In genomic region chr17:57259742-57260141, GRCm38 (mm10) we compare ENCODE assay signal across 12 mouse cellular contexts. TPM values are rescaled to one million over a fixed set of nuclear protein-coding genes. Genes with fewer than 3 reads are reported as not detected.
DNase-seq lines count a peak whose midpoint lies in the region; ATAC-seq and TF ChIP-seq lines count a peak whose summit lies in the region.
"Had no signal": no experiment of that assay in that cellular context is flagged by ENCODE, and none has a peak within 500 bp of the region (broad histone marks: within the 10 kb centered on the region; RNA-seq: fewer than 3 reads in every experiment).

No protein-coding gene starts in this region.

- no peak for TF ChIP-seq POLR2A in cerebellum, adult 2 months (IDR thresholded peaks at IDR 0.05; ENCODE audit: borderline replicate concordance, insufficient read depth, low read length)

- H3K4me1 ChIP-seq in cerebellum, adult 2 months (ENCODE audit: control insufficient read depth, insufficient read depth, low read length): no peaks in the 10 kb centered on the region

- intact Hi-C loops in left cerebral cortex, postnatal 36 days (cut with DNase I): no loop called here
- intact Hi-C loops in heart, postnatal 10 days (cut with DNase I): no loop called here

- no peak for TF ChIP-seq CTCF in cerebellum, adult 2 months (IDR thresholded peaks at IDR 0.05; ENCODE audit: borderline replicate concordance, insufficient read depth, low read depth, low read length)

- ATAC-seq in frontal cortex, adult (ENCODE audit: low TSS enrichment): peak; percentile 73
- ATAC-seq: liver, postnatal 0 days had no signal

- H3K4me3 ChIP-seq in cerebellum, adult 2 months (replicated peaks; ENCODE audit: insufficient read depth, low read depth, low read length): no peak overlapping the region
- H3K4me3 ChIP-seq: embryonic facial prominence, embryonic 10.5 days; kidney, embryonic 15.5 days had no signal

- H3K27ac ChIP-seq in cerebellum, adult 2 months (ENCODE audit: insufficient read depth, low read length): no peak overlapping the region
- H3K27ac ChIP-seq: embryonic facial prominence, embryonic 10.5 days; kidney, embryonic 15.5 days had no signal

- 74% methylated on average over 8 of the region's 8 CpGs for WGBS in cerebellum, adult 2 months

- DNase-seq in frontal cortex, postnatal 14 days (ENCODE audit: low spot score in 2 of 2): no peak
- DNase-seq in left cerebral cortex, postnatal 36 days (ENCODE audit: low spot score in 2 of 2): peak; percentile 23 to 27
- DNase-seq in left cerebral cortex, adult 8-10 months (ENCODE audit: low spot score in 2 of 2): no peak
- peak; percentile 64 for DNase-seq in adipocyte (ENCODE audit: low spot score)
- peak; percentile 71 to 80 for DNase-seq in heart, postnatal 10 days
- DNase-seq in embryo, embryonic 10 days (ENCODE audit: low spot score): no peak
- no peak for DNase-seq in cerebellum, adult 2 months
- DNase-seq: cerebellum, adult 9-11 months; liver, postnatal 0 days had no signal

- no peaks in the 10 kb centered on the region for H3K27me3 ChIP-seq in cerebellum, adult 2 months (ENCODE audit: control insufficient read depth, insufficient read depth, low read length)
- H3K27me3 ChIP-seq: kidney, embryonic 15.5 days had no signal

RNA-seq across cellular contexts. Expression of gene Trip10, which starts 10.5 kb away (rescaled TPM):
- total RNA-seq in left cerebral cortex, postnatal 36 days (2021): 1 to 10 TPM; 5.3 to 9.2 TPM
- 1 to 10 TPM; 6.9 to 9.1 (median 8.1) TPM for total RNA-seq in left cerebral cortex, adult 8-10 months (2022)
- 10 to 100 TPM; 57.8 to 72.1 TPM for total RNA-seq in heart, postnatal 10 days (2021)
- polyA plus RNA-seq in cerebellum, adult 2 months (2012; rRNA removed): 8.5 and 10.1 TPM in 2 replicates

RNA-seq across cellular contexts. Expression of gene Gpr108, which starts 11.5 kb away (rescaled TPM):
- 10 to 100 TPM; 23.2 to 23.4 TPM for total RNA-seq in left cerebral cortex, postnatal 36 days (2021)
- total RNA-seq in left cerebral cortex, adult 8-10 months (2022): 10 to 100 TPM; 26.5 to 27.8 (median 27.5) TPM
- total RNA-seq in heart, postnatal 10 days (2021): 10 to 100 TPM; 26.5 TPM
- polyA plus RNA-seq in cerebellum, adult 2 months (2012; rRNA removed): 44.0 and 46.9 TPM in 2 replicates

RNA-seq across cellular contexts. Expression of gene Vav1, which starts 19.2 kb away (rescaled TPM):
- total RNA-seq in left cerebral cortex, postnatal 36 days (2021): 1 to 10 TPM; 3.7 to 4.7 TPM
- 1 to 10 TPM; 2.9 to 9.2 (median 5.0) TPM for total RNA-seq in left cerebral cortex, adult 8-10 months (2022)
- total RNA-seq in heart, postnatal 10 days (2021): 1 to 10 TPM; 1.4 to 2.3 TPM
- polyA plus RNA-seq in cerebellum, adult 2 months (2012; rRNA removed): 1.2 and 1.5 TPM in 2 replicates

RNA-seq across cellular contexts. Expression of gene C3, which starts 31.8 kb away (rescaled TPM):
- total RNA-seq in left cerebral cortex, postnatal 36 days (2021): under 1 TPM; 0.59 to 0.74 TPM
- total RNA-seq in left cerebral cortex, adult 8-10 months (2022): 1 to 10 TPM in 3 of 4 experiments, under 1 TPM in 1; 0.94 to 3.9 (median 1.3) TPM
- 10 to 100 TPM; 42.3 to 66.3 TPM for total RNA-seq in heart, postnatal 10 days (2021)
- polyA plus RNA-seq in cerebellum, adult 2 months (2012; rRNA removed): 1.1 and 1.3 TPM in 2 replicates

Comparison
In these comparisons a context has a peak if more than half of its experiments do, and no peak if none do; other contexts are left out.
1. DNase-seq: peak in left cerebral cortex, postnatal 36 days (2 of 2), adipocyte (single experiment) and heart, postnatal 10 days (2 of 2); none in frontal cortex, postnatal 14 days (0 of 2), left cerebral cortex, adult 8-10 months (0 of 2), embryo, embryonic 10 days (single experiment) and cerebellum, adult 2 months (0 of 2).
2. RNA of gene Trip10, which starts 10.5 kb away (total RNA-seq): 57.8 to 72.1 TPM in heart, postnatal 10 days; 5.3 to 9.2 TPM in left cerebral cortex, postnatal 36 days and 6.9 to 9.1 TPM in left cerebral cortex, adult 8-10 months; every median in the first group is over 4 times any median in the second.